Mouse (Mus musculus) WW6 (cell line): ENCODE results near the gene Olfr150.
A peak's percentile ranks its signal among the peaks of the same experiment; 100 is the strongest.
"Not testable (repeated sequence)": the region's sequence is repeated elsewhere in the genome, so short reads cannot be mapped to it uniquely, and the experiment has no call there.

Source experiments
- DNase-seq: peaks from one replicate; pipeline ENCODE4 v3.0.0-alpha.2; 2013; ENCODE audit warnings: low read depth, low spot score

Gene Olfr150

DNA sequence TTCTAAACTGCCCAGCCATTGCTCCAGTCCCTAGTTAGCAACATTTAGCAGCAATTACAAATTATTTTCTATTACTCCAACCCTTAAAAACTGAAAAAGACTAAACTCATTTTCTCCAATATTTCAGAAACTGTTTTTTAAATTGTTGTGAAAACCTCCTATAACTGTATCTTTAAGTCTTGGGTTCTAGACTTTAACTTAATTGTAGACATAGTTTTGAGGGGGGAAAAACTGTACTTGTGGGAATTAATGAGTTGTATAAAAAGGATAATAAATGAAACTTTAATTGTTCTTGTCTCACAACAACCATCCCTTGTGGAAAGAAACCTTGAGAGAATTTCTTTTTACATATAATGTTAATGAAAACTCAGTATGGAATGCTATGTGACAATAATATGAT lies at the start of gene Olfr150:
TSS of gene Olfr150 (plus strand) at position 301 of the 400 bp plus-strand sequence.
- no peak for DNase-seq

GRCm38 (mm10) chr9:39701123-39701522 lies 29.7 kb upstream of the Olfr150 start:
- not testable (repeated sequence) for DNase-seq

DNA sequence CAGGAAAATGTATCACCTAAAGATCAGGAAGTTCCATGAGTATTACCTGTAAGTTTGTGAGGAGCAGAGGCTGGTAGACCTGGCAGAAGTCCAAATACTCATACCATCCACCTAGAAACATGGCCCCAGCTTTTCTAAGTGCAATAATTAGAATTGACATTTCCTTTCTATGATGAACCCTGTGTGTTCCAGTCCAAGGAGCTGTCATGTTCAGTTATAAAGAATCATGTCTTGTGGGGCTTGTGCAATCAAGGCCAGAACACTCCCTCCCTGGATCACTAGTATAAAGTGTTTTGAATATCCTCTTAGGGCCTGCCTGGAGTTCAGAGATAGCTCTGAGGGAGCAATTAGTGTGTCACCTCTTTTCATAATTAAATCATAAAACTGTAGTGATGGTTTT lies 23.8 kb upstream of the Olfr150 start, which contains the start of gene Olfr149:
TSS of gene Olfr149 (minus strand) at position 101 of the 400 bp plus-strand sequence.
- DNase-seq: no peak

DNA sequence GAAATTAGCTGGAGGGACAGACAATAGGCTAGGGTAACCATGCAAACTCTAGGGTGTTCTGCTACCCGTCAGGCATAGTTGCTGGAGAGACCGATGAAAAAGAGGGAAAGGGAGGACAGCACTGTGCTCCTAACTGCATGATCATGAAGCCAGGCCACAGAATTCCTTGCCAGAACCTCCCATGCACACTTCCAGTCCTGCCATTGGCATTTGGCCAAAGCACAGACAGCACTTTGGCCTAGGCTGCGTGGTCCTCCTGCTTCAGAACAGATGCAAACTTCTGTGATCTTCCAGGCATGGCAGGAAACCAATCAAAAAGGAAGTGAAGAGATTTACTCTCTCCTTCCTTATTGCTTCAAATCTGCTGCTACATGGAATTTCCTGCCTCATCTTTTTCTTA lies 21.8 kb upstream of the Olfr150 start:
- DNase-seq: no peak

DNA sequence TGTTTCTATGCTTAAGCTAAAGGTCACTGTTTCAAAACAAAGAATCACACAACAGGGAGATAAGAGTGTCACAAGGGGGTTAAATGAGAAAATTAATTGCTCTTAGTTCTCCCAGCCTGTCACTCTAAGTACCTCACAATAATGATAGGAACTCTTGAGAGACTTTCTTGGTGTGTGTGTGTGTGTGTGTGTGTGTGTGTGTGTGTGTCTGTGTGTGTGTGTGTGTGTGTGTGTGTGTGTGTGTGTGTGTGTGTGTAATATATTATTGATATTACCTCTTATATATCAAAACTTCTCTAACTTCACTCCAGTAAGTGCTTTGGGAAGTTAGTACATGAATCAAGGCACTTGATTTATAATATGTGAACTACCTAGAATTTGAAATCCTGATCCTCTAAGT lies 19.7 kb upstream of the Olfr150 start, which contains the start of gene Olfr965:
TSS of gene Olfr965 (plus strand) at position 301 of the 400 bp plus-strand sequence.
- no peak for DNase-seq

DNA sequence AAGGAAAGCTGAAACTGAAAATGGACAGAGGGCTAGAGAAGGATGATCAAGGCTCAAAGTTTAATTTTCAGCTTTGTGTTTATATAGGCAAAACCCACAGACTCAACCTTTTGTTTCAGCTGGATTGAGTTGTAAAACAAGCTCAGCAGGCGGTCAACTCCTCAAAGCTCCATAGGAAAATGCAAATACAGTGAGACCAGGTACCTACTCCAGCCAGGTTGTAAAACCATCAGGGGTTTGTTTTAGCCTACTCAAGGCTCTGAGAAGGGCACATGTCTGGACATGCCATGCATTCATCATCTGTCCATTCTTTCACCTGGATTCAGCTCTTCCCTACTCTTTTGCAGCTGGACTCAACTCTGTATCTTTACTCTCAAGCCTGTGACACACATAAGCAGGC lies 10.0 kb downstream of the Olfr150 start:
- DNase-seq: peak; percentile 33

- DNase-seq: no peak
Measured at GRCm38 (mm10) chr9:39745949-39746348, 15.2 kb downstream of the Olfr150 start, which contains the start of gene Olfr967. Gene Olfr967 (plus strand): TSS chr9:39746249.

DNA sequence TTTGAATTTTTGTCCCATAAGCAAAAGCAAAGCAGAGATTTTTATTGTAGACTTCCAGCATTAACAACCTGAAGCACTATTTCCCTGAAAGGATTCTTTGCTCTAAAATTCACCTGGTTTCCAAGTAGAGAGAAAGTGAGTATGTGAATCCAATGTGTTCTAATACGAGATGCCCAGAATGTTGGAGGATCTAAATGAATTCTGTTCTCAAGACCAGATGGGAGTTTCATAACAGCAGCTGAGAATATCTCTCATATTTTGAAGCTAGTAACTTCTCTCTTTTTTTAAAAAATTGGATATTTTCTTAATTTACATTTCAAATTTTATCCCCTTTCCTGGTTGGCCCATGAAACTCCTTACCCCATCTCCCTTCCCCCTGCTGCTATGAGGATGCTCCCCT lies 15.7 kb downstream of the Olfr150 start:
- DNase-seq: no peak

DNA sequence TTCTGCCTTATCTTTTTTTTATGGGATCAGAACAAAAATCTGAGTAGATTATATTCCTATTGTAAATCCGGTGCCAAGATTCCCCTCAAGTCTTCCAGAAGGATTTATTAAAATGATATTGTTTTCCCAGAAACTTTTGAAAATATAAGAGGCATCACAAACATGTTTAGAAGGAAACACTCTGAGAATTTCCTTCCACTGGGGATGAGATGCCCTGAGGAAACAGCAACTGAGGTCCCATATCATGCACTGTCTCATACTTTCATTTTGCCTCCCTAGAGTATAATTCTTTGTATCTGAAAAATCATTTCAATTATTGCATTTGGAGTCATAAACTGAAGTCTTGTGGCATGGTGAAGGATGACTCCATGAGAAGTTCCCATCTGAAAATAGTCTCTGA lies 52.4 kb downstream of the Olfr150 start, which contains the start of gene Olfr968:
TSS of gene Olfr968 (minus strand) at position 101 of the 400 bp plus-strand sequence.
- no peak for DNase-seq
